Mouse (Mus musculus) neural tube, embryonic 14.5 days (tissue): ENCODE data around the gene Tm9sf1. TPM values are rescaled to one million over a fixed set of nuclear protein-coding genes. Genes with fewer than 3 reads are reported as not detected.

Experiments
- ATAC-seq: fragments of 200-750 bp; cut with Nextera tagmentation; 2 replicates; pipeline ENCODE4 v1.8.0; 2017; ENCODE audit warnings: low read depth, mild to moderate bottlenecking, moderate TSS enrichment, moderate library complexity
- H3K27ac ChIP-seq: fragments of 300-500 bp; sonication (generic); 2 replicates; pipeline ENCODE4 v1.5.1; 2014; ENCODE audit warnings: low read depth, mild to moderate bottlenecking, control low read depth, low read length, moderate library complexity, mixed read lengths
- H3K27me3 ChIP-seq: fragments of 300-500 bp; sonication (generic); 2 replicates; pipeline ENCODE4 v1.6.1; 2014; ENCODE audit warnings: low read length; ENCODE audit not compliant: control insufficient read depth, insufficient read depth
- H3K36me3 ChIP-seq: fragments of 300-500 bp; sonication (generic); 2 replicates; pipeline ENCODE4 v1.6.1; 2014; ENCODE audit warnings: low read length, mixed read lengths; ENCODE audit not compliant: control insufficient read depth, insufficient read depth
- H3K4me1 ChIP-seq: fragments of 300-500 bp; sonication (generic); 2 replicates; pipeline ENCODE4 v1.6.1; 2014; ENCODE audit warnings: low read length; ENCODE audit not compliant: control insufficient read depth, insufficient read depth
- H3K4me2 ChIP-seq: fragments of 300-500 bp; sonication (generic); 2 replicates; pipeline ENCODE4 v1.6.1; 2014; ENCODE audit warnings: mild to moderate bottlenecking, low read depth, low read length, control low read depth
- H3K4me3 ChIP-seq: fragments of 300-500 bp; sonication (generic); 2 replicates; pipeline ENCODE4 v1.5.1; 2014; ENCODE audit warnings: low read depth, low read length, control low read depth, mixed read lengths
- H3K9ac ChIP-seq: fragments of 300-500 bp; sonication (generic); replicated peaks from 2 replicates; pipeline ENCODE4 v1.6.1; 2014; ENCODE audit warnings: low read depth, mild to moderate bottlenecking, control low read depth, low read length, mixed read lengths
- H3K9me3 ChIP-seq: fragments of 300-500 bp; sonication (generic); 2 replicates; pipeline ENCODE4 v1.6.1; 2016; ENCODE audit warnings: low read length; ENCODE audit not compliant: control insufficient read depth
- WGBS: fragments of 180-500 bp; shearing (Covaris S2); extraction: QIAGEN DNeasy Blood & Tissue Kit; methylation state at CpG from one replicate; pipeline ENCODE4 v1.1.7; 2014; 5-methylcytosine and 5-hydroxymethylcytosine counted together
- polyA plus RNA-seq: library from polyadenylated mRNA; unstranded; fragments of >200 nt; fragmentation: Nextera tagmentation; extraction: Ambion mirVana; gene quantifications from 2 replicates; pipeline ENCODE4 v1.2.1, GENCODE M21; 2014

The Tm9sf1 gene
- 55.9 and 66.9 TPM in 2 replicates for polyA plus RNA-seq

GRCm38 (mm10) chr14:55643060-55643907 lies at the start of gene Tm9sf1:
Gene Tm9sf1 (minus strand): TSS chr14:55643806.
- Histone ChIP-seq H3K36me3 (peaks cover 15% of the 10 kb centered on the region; the same call in 1 of the 2 replicates), H3K9me3 (no peaks in the 10 kb centered on the region), H3K4me3 (peak within 1 kb of the TSS; percentile 95), H3K27ac (peak within 1 kb of the TSS; percentile 98), H3K4me1 (peaks cover 14% of the 10 kb centered on the region; the same call in 1 of the 2 replicates), H3K4me2 (peak within 1 kb of the TSS; percentile 81), H3K9ac (peak within 1 kb of the TSS; percentile 92), H3K27me3 (no peaks in the 10 kb centered on the region)
- ATAC-seq = peak; percentile 88
- WGBS = under 1% methylated on average over 86 of the region's 89 CpGs

- no peak overlapping the region for H3K4me2 ChIP-seq
- no peaks in the 10 kb centered on the region for H3K27me3 ChIP-seq
- H3K36me3 ChIP-seq = no peaks in the 10 kb centered on the region
- 86% methylated on average over 10 of the region's 10 CpGs for WGBS
- no peaks in the 10 kb centered on the region for H3K9me3 ChIP-seq
- no peak overlapping the region for H3K9ac ChIP-seq
- H3K4me1 ChIP-seq = no peaks in the 10 kb centered on the region
- H3K27ac ChIP-seq = no peak overlapping the region
- no peak for ATAC-seq
- no peak overlapping the region for H3K4me3 ChIP-seq
Measured at GRCm38 (mm10) chr14:55689433-55689832, 45.8 kb upstream of the Tm9sf1 start.

GRCm38 (mm10) chr14:55682118-55682493 lies 38.5 kb upstream of the Tm9sf1 start:
- ATAC-seq = peak; percentile 52
- Histone ChIP-seq H3K4me1 (peaks cover 3% of the 10 kb centered on the region; the same call in 1 of the 2 replicates), H3K9ac (peak overlapping the region; percentile 17; the same call in 1 of the 2 replicates), H3K4me2 (peak overlapping the region; percentile 47), H3K27me3 (no peaks in the 10 kb centered on the region), H3K36me3 (peaks cover 14% of the 10 kb centered on the region), H3K9me3 (no peaks in the 10 kb centered on the region), H3K27ac (peak overlapping the region; percentile 6; the same call in 1 of the 2 replicates), H3K4me3 (peak overlapping the region; percentile 65)
- WGBS = 11% methylated on average over 3 of the region's 3 CpGs

- WGBS = under 1% methylated on average over 66 of the region's 66 CpGs
- Histone ChIP-seq H3K27me3 (no peaks in the 10 kb centered on the region), H3K4me2 (peak within 1 kb of the TSS; percentile 98), H3K4me1 (peaks cover 3% of the 10 kb centered on the region; the same call in 1 of the 2 replicates), H3K36me3 (peaks cover 18% of the 10 kb centered on the region), H3K4me3 (peak within 1 kb of the TSS; percentile 65), H3K9ac (peak within 1 kb of the TSS; percentile 59), H3K27ac (peak within 1 kb of the TSS; percentile 74), H3K9me3 (no peaks in the 10 kb centered on the region)
- ATAC-seq = peak; percentile 99
Measured at GRCm38 (mm10) chr14:55681160-55682117, 37.8 kb upstream of the Tm9sf1 start, which contains the start of gene Tinf2. Gene Tinf2 (minus strand): TSS chr14:55681820.

GRCm38 (mm10) chr14:55677615-55678014 lies 34.0 kb upstream of the Tm9sf1 start:
- H3K27ac ChIP-seq = no peak overlapping the region
- H3K4me3 ChIP-seq = no peak overlapping the region
- no peak overlapping the region for H3K9ac ChIP-seq
- no peaks in the 10 kb centered on the region for H3K9me3 ChIP-seq
- H3K4me1 ChIP-seq = peaks cover 6% of the 10 kb centered on the region; the same call in 1 of the 2 replicates
- 87% methylated on average over 4 of the region's 4 CpGs for WGBS
- peaks cover 24% of the 10 kb centered on the region for H3K36me3 ChIP-seq
- no peaks in the 10 kb centered on the region for H3K27me3 ChIP-seq
- no peak overlapping the region for H3K4me2 ChIP-seq
- no peak for ATAC-seq

GRCm38 (mm10) chr14:55672741-55673060 lies 29.1 kb upstream of the Tm9sf1 start:
- H3K4me2 ChIP-seq = peak overlapping the region; percentile 57
- H3K36me3 ChIP-seq = peaks cover 14% of the 10 kb centered on the region
- no peak overlapping the region for H3K27ac ChIP-seq
- WGBS = 82% methylated on average over 7 of the region's 7 CpGs
- ATAC-seq = no peak
- H3K9ac ChIP-seq = no peak overlapping the region; the same call in 1 of the 2 replicates
- H3K9me3 ChIP-seq = no peaks in the 10 kb centered on the region
- no peaks in the 10 kb centered on the region for H3K27me3 ChIP-seq
- H3K4me1 ChIP-seq = peaks cover 12% of the 10 kb centered on the region
- H3K4me3 ChIP-seq = peak overlapping the region; percentile 67

- H3K36me3 ChIP-seq = peaks cover 10% of the 10 kb centered on the region
- no peaks in the 10 kb centered on the region for H3K27me3 ChIP-seq
- H3K9me3 ChIP-seq = no peaks in the 10 kb centered on the region
- ATAC-seq = peak; percentile 98
- peak within 1 kb of the TSS; percentile 67 for H3K4me3 ChIP-seq
- WGBS = under 1% methylated on average over 38 of the region's 38 CpGs
- peak within 1 kb of the TSS; percentile 59 for H3K9ac ChIP-seq
- peak within 1 kb of the TSS; percentile 57 for H3K4me2 ChIP-seq
- H3K27ac ChIP-seq = peak within 1 kb of the TSS; percentile 83
- H3K4me1 ChIP-seq = peaks cover 12% of the 10 kb centered on the region
Measured at GRCm38 (mm10) chr14:55671833-55672740, 28.5 kb upstream of the Tm9sf1 start, which contains the start of the genes Gmpr2 and Nedd8. Gene Gmpr2 (plus strand): TSS chr14:55671941. Gene Nedd8 (minus strand): TSS chr14:55672124.

- H3K9ac ChIP-seq = peak overlapping the region; percentile 59
- peaks cover 5% of the 10 kb centered on the region for H3K36me3 ChIP-seq
- no peaks in the 10 kb centered on the region for H3K27me3 ChIP-seq
- H3K4me2 ChIP-seq = peak overlapping the region; percentile 57
- ATAC-seq = peak; percentile 67
- H3K4me1 ChIP-seq = peaks cover 12% of the 10 kb centered on the region
- H3K9me3 ChIP-seq = no peaks in the 10 kb centered on the region
- under 1% methylated on average over 12 of the region's 12 CpGs for WGBS
- peak overlapping the region; percentile 83 for H3K27ac ChIP-seq
- peak overlapping the region; percentile 67 for H3K4me3 ChIP-seq
Measured at GRCm38 (mm10) chr14:55671486-55671832, 27.9 kb upstream of the Tm9sf1 start.
